Comparison of ENCODE assay signal across 8 mouse cellular contexts in genomic region chr7:44929204-44930151, GRCm38 (mm10). TPM values are rescaled to one million over a fixed set of nuclear protein-coding genes. Genes with fewer than 3 reads are reported as not detected.
DNase-seq lines count a peak whose midpoint lies in the region; ATAC-seq and TF ChIP-seq lines count a peak whose summit lies in the region.

TSS of gene Ap2a1 (minus strand) at chr7:44929496.

- TF ChIP-seq CTCF in bone marrow macrophage, adult 2 months (IDR thresholded peaks at IDR 0.05; ENCODE audit: low read depth, low read length): no peak
- no peak for TF ChIP-seq CTCF in embryonic fibroblast, embryonic 13.5 days (IDR thresholded peaks at IDR 0.05; ENCODE audit: borderline replicate concordance, insufficient read depth, low read length)

- peak; percentile 99 for ATAC-seq in kidney, embryonic 14.5 days (ENCODE audit: low FRiP score, low TSS enrichment)
- ATAC-seq in limb, embryonic 15.5 days (ENCODE audit: insufficient number of reproducible peaks, low FRiP score, low TSS enrichment, low read depth): peak; percentile 100

- peak within 1 kb of the TSS; percentile 74 for H3K4me3 ChIP-seq in bone marrow macrophage, adult 2 months (ENCODE audit: insufficient read depth, low read length)
- H3K4me3 ChIP-seq in embryonic fibroblast, embryonic 13.5 days (ENCODE audit: insufficient read depth, low read length): peak within 1 kb of the TSS; percentile 79
- H3K4me3 ChIP-seq in kidney, embryonic 14.5 days (ENCODE audit: low read length): peak within 1 kb of the TSS; percentile 98
- peak within 1 kb of the TSS; percentile 75 for H3K4me3 ChIP-seq in limb, embryonic 15.5 days

- peak within 1 kb of the TSS; percentile 81 for H3K27ac ChIP-seq in bone marrow macrophage, adult 2 months (ENCODE audit: insufficient read depth, low read depth, low read length)
- H3K27ac ChIP-seq in embryonic fibroblast, embryonic 13.5 days (ENCODE audit: insufficient read depth, low read length): peak within 1 kb of the TSS; percentile 83
- peak within 1 kb of the TSS; percentile 92 for H3K27ac ChIP-seq in kidney, embryonic 14.5 days (ENCODE audit: low read depth, low read length)
- peak within 1 kb of the TSS; percentile 96 for H3K27ac ChIP-seq in limb, embryonic 15.5 days

- WGBS in kidney, embryonic 14.5 days: under 1% methylated on average over 84 of the region's 84 CpGs
- under 1% methylated on average over 84 of the region's 84 CpGs for WGBS in limb, embryonic 15.5 days

- no peak for TF ChIP-seq POLR2A in bone marrow macrophage, adult 2 months (IDR thresholded peaks at IDR 0.05; ENCODE audit: borderline replicate concordance, low read depth, low read length)
- TF ChIP-seq POLR2A in embryonic fibroblast, embryonic 13.5 days (IDR thresholded peaks at IDR 0.05; ENCODE audit: low read depth, low read length): peak; percentile 85

- H3K4me1 ChIP-seq in bone marrow macrophage, adult 2 months (ENCODE audit: control insufficient read depth, insufficient read depth, low read length): peaks cover 13% of the 10 kb centered on the region
- 0 out of 2 replicates have a peak, but pooled peaks cover 5% of the 10 kb centered on the region for H3K4me1 ChIP-seq in embryonic fibroblast, embryonic 13.5 days (ENCODE audit: control insufficient read depth, insufficient read depth, low read length)
- peaks cover 14% of the 10 kb centered on the region for H3K4me1 ChIP-seq in kidney, embryonic 14.5 days (ENCODE audit: control insufficient read depth, insufficient read depth, low read length)
- H3K4me1 ChIP-seq in limb, embryonic 15.5 days: peaks cover 28% of the 10 kb centered on the region

- H3K36me3 ChIP-seq in kidney, embryonic 14.5 days (ENCODE audit: control insufficient read depth, insufficient read depth, low read length): peaks cover 7% of the 10 kb centered on the region; the same call in 1 of the 2 replicates
- H3K36me3 ChIP-seq in limb, embryonic 15.5 days: peaks cover 15% of the 10 kb centered on the region

- H3K9ac ChIP-seq in kidney, embryonic 14.5 days (ENCODE audit: low read depth, low read length): peak within 1 kb of the TSS; percentile 91
- peak within 1 kb of the TSS; percentile 79 for H3K9ac ChIP-seq in limb, embryonic 15.5 days

- peak; percentile 100 for DNase-seq in A20 (ENCODE audit: low read depth, low spot score)
- DNase-seq in heart, adult 9 months (ENCODE audit: low spot score in 2 of 2): peak; percentile 100
- DNase-seq in monocyte, adult 2 months (ENCODE audit: low read depth in 1 of 2, low spot score in 2 of 2): peak; percentile 99 to 100
- peak; percentile 100 for DNase-seq in spleen, postnatal 36 days (ENCODE audit: low spot score in 2 of 2)

- peak within 1 kb of the TSS; percentile 65 for H3K4me2 ChIP-seq in kidney, embryonic 14.5 days (replicated peaks; ENCODE audit: low read depth, low read length)
- H3K4me2 ChIP-seq in limb, embryonic 15.5 days: peak within 1 kb of the TSS; percentile 61

- no peaks in the 10 kb centered on the region for H3K9me3 ChIP-seq in kidney, embryonic 14.5 days (ENCODE audit: control insufficient read depth, low read length)
- no peaks in the 10 kb centered on the region for H3K9me3 ChIP-seq in limb, embryonic 15.5 days

- no peaks in the 10 kb centered on the region for H3K27me3 ChIP-seq in kidney, embryonic 14.5 days (ENCODE audit: control insufficient read depth, insufficient read depth, low read length)
- no peaks in the 10 kb centered on the region for H3K27me3 ChIP-seq in limb, embryonic 15.5 days

RNA-seq across cellular contexts. Expression of gene Ap2a1, which starts in this region (rescaled TPM):
- polyA plus RNA-seq in bone marrow macrophage, adult 2 months (2012; ENCODE audit: insufficient read depth, insufficient read length, missing spikeins): 42.3 and 56.7 TPM in 2 replicates
- 129 and 132 TPM in 2 replicates for polyA plus RNA-seq in embryonic fibroblast, embryonic 13.5 days (2011; ENCODE audit: insufficient read length, low read depth, missing spikeins)
- 80.5 and 88.5 TPM in 2 replicates for polyA plus RNA-seq in kidney, embryonic 14.5 days (2014; fragmentation: Nextera tagmentation; extraction: Ambion mirVana)
- polyA plus RNA-seq in limb, embryonic 15.5 days (2015; fragmentation: Nextera tagmentation; extraction: Ambion mirVana): 68.8 and 71.9 TPM in 2 replicates

Comparison
In these comparisons a context has a peak if more than half of its experiments do, and no peak if none do; other contexts are left out.
1. Peak in every context shown above with its lines: DNase-seq, ATAC-seq, H3K4me3 ChIP-seq and H3K27ac ChIP-seq.